Mouse (Mus musculus) erythroblast, embryonic 14.5 days (primary cell): ENCODE measurements around the gene Gm27179.
"Not testable (repeated sequence)": the region's sequence is repeated elsewhere in the genome, so short reads cannot be mapped to it uniquely, and the experiment has no call there.

Source experiments
- GATA1 ChIP-seq: IDR thresholded peaks from 2 replicates; pipeline ENCODE4 v1.6.1; 2012; ENCODE audit warnings: low read length, inconsistent platforms, mixed read lengths
- TAL1 ChIP-seq: IDR thresholded peaks from 3 replicates; pipeline ENCODE4 v1.6.1; 2012; ENCODE audit warnings: low read length, inconsistent platforms, mixed read lengths

GRCm38 (mm10) chr14:69470122-69470708, 42.1 kb downstream of the Gm27179 start:
- TF ChIP-seq TAL1, GATA1: not testable (repeated sequence)
